Mouse (Mus musculus): ENCODE measurements at regions not wholly inside any gene's neighbourhood (a gene's known extent, or its start where the extent isn't known, plus 50 kb on each side); places are given as distances from the start of the nearest gene placed in this dataset.

DNA sequence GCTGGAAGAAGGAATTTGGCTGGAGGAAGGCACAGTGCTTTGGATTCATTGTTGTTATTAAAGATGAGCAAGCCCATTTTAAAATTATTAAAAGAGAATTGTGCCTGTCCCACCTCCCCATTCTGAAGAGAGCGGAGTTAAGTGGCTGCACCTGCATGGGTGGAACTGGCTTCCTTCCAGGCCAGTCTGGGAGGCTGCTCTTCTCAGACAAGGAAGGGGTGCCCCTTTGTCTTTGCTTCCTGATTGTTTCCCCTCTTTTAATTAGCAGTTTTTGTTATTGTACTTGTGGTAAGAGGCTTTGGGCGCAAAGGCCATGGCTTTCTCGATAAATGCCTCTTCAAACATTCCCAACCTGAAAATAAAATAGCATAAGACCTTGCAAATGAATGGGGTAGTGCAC lies 388.7 kb upstream of the Fam92a start:
- TF ChIP-seq CTCF (IDR thresholded peaks at IDR 0.05; ENCODE audit: borderline replicate concordance, control insufficient read depth, extremely low read depth, insufficient read depth, low read length, poor library complexity) (no peak), POLR2A (IDR thresholded peaks at IDR 0.05; ENCODE audit: control insufficient read depth, extremely low read depth, insufficient read depth, low read length, poor library complexity) (no peak)
